Mouse (Mus musculus): ENCODE measurements around the gene A830031A19Rik. TPM values are rescaled to one million over a fixed set of nuclear protein-coding genes. Genes with fewer than 3 reads are reported as not detected.
A peak's percentile ranks its signal among the peaks of the same experiment; 100 is the strongest.

A830031A19Rik gene
- total and polyA plus RNA-seq, 3 experiments: not detected

GRCm38 (mm10) chr11:24115017-24115752 is 40.3 kb upstream of the A830031A19Rik start:
- Histone ChIP-seq H3K27ac (no peak overlapping the region), H3K36me3 (ENCODE audit: control insufficient read depth, insufficient read depth, low read length) (no peaks in the 10 kb centered on the region), H3K4me3 (no peak overlapping the region), H3K4me1 (ENCODE audit: control insufficient read depth, insufficient read depth, low read length) (peaks cover 2% of the 10 kb centered on the region; the same call in 1 of the 2 replicates), H3K9ac (ENCODE audit: low read depth, low read length) (no peak overlapping the region), H3K27me3 (ENCODE audit: control insufficient read depth, insufficient read depth, low read length) (no peaks in the 10 kb centered on the region), H3K79me2 (replicated peaks; ENCODE audit: control insufficient read depth, insufficient read depth, low read length) (no peaks in the 10 kb centered on the region)
- WGBS: 63% methylated on average over 12 of the region's 12 CpGs
- no peak for DNase-seq
- TF ChIP-seq POLR2A (IDR thresholded peaks at IDR 0.05; ENCODE audit: insufficient read depth, low read depth, low read length) (no peak), CTCF (IDR thresholded peaks at IDR 0.05) (no peak), EP300 (IDR thresholded peaks at IDR 0.05; ENCODE audit: insufficient read depth, low read depth, low read length) (no peak)
- intact Hi-C loops (cut with DNase I): no loop called here

DNA sequence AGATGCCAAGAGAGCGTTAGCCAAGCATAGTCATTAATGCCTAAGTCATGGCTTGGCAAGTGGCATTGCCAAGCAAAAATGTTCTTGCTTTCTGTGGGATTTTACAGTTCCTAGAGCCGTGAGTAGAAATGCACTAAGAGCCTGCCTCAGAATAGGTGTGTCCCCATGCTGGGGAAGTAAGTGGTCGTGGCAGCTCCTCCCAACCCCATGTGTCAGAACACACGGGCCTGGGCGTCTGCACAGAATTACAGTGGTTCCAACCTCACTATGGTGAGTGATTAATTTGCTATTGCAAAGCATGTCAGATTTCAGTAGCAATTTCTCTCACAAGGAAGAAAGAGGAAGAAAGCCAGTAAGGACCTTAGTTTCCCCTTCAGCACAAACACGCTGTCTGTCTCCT is 36.9 kb upstream of the A830031A19Rik start:
- 79% methylated on average over 6 of the region's 6 CpGs for WGBS
- no peaks in the 10 kb centered on the region for H3K36me3 ChIP-seq (ENCODE audit: control insufficient read depth, insufficient read depth, low read length)
- no peak for DNase-seq
- H3K79me2 ChIP-seq (replicated peaks; ENCODE audit: control insufficient read depth, insufficient read depth, low read length): no peaks in the 10 kb centered on the region
- no peak overlapping the region for H3K9ac ChIP-seq (ENCODE audit: low read depth, low read length)
- no peak for TF ChIP-seq EP300 (IDR thresholded peaks at IDR 0.05; ENCODE audit: insufficient read depth, low read depth, low read length)
- TF ChIP-seq POLR2A (IDR thresholded peaks at IDR 0.05; ENCODE audit: insufficient read depth, low read depth, low read length): no peak
- no peak for TF ChIP-seq CTCF (IDR thresholded peaks at IDR 0.05)
- no peak overlapping the region for H3K27ac ChIP-seq
- H3K4me3 ChIP-seq: no peak overlapping the region
- H3K4me1 ChIP-seq (ENCODE audit: control insufficient read depth, insufficient read depth, low read length): peaks cover 4% of the 10 kb centered on the region; the same call in 1 of the 2 replicates
- intact Hi-C loops (cut with DNase I): no loop called here
- no peaks in the 10 kb centered on the region for H3K27me3 ChIP-seq (ENCODE audit: control insufficient read depth, insufficient read depth, low read length)

DNA sequence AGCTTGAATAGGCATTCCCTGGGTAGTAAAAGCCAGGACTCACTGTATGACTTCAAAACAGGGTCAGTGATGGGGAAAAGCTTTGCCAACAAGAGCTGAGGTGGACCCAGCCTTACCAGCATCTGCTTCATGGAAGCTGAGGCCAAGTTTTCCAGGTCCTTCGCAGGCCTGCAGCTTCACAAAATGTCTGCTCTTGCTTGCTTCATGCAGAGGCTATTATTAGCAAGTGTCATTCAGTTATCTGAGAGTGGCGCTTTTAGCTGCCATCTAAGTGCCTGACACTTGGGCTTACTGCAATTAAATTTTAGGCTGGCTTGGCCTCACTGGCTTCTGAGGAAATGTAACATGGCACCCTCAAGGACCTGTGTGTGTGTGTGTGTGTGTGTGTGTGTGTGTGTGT is 35.3 kb upstream of the A830031A19Rik start:
- Histone ChIP-seq H3K27ac (peak overlapping the region; percentile 47; the same call in 1 of the 2 replicates), H3K4me1 (ENCODE audit: control insufficient read depth, insufficient read depth, low read length) (peaks cover 4% of the 10 kb centered on the region; the same call in 1 of the 2 replicates), H3K9ac (ENCODE audit: low read depth, low read length) (no peak overlapping the region), H3K36me3 (ENCODE audit: control insufficient read depth, insufficient read depth, low read length) (no peaks in the 10 kb centered on the region), H3K79me2 (replicated peaks; ENCODE audit: control insufficient read depth, insufficient read depth, low read length) (no peaks in the 10 kb centered on the region), H3K27me3 (ENCODE audit: control insufficient read depth, insufficient read depth, low read length) (no peaks in the 10 kb centered on the region), H3K4me3 (no peak overlapping the region)
- DNase-seq: no peak
- WGBS: 49% methylated on average over 2 of the region's 2 CpGs
- TF ChIP-seq POLR2A (IDR thresholded peaks at IDR 0.05; ENCODE audit: insufficient read depth, low read depth, low read length) (no peak), CTCF (IDR thresholded peaks at IDR 0.05) (no peak), EP300 (IDR thresholded peaks at IDR 0.05; ENCODE audit: insufficient read depth, low read depth, low read length) (no peak)
- intact Hi-C loops (cut with DNase I): no loop called here

DNA sequence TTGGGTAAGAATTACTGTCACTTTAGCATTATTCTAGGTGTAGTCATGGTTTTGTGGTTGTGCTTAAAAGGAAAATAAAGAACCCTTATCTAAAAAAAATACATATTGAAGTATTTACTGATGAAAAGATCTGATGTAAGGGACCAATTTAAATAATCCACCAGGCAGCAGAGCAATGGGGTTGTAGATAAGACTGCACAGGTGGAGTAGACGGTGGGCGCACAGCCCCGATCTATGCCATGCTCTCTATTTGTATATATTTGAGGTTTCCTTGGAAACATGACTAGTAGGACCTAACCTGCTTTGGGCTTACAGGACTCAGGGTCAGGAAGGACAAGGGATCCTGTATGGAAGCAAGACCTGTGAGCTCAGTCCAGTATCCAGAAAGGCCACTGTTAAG is 34.5 kb upstream of the A830031A19Rik start:
- Histone ChIP-seq H3K36me3 (ENCODE audit: control insufficient read depth, insufficient read depth, low read length) (no peaks in the 10 kb centered on the region), H3K27ac (no peak overlapping the region), H3K79me2 (replicated peaks; ENCODE audit: control insufficient read depth, insufficient read depth, low read length) (no peaks in the 10 kb centered on the region), H3K4me3 (no peak overlapping the region), H3K4me1 (ENCODE audit: control insufficient read depth, insufficient read depth, low read length) (peaks cover 4% of the 10 kb centered on the region; the same call in 1 of the 2 replicates), H3K27me3 (ENCODE audit: control insufficient read depth, insufficient read depth, low read length) (no peaks in the 10 kb centered on the region), H3K9ac (ENCODE audit: low read depth, low read length) (no peak overlapping the region)
- no peak for DNase-seq
- TF ChIP-seq EP300 (IDR thresholded peaks at IDR 0.05; ENCODE audit: insufficient read depth, low read depth, low read length): no peak
- no peak for TF ChIP-seq CTCF (IDR thresholded peaks at IDR 0.05)
- no peak for TF ChIP-seq POLR2A (IDR thresholded peaks at IDR 0.05; ENCODE audit: insufficient read depth, low read depth, low read length)
- WGBS: 89% methylated on average over 3 of the region's 3 CpGs
- intact Hi-C loops (cut with DNase I): no loop called here

- H3K36me3 ChIP-seq (ENCODE audit: control insufficient read depth, insufficient read depth, low read length): no peaks in the 10 kb centered on the region
- H3K9ac ChIP-seq (ENCODE audit: low read depth, low read length): no peak overlapping the region
- DNase-seq: no peak
- intact Hi-C loops (cut with DNase I): no loop called here
- H3K79me2 ChIP-seq (replicated peaks; ENCODE audit: control insufficient read depth, insufficient read depth, low read length): no peaks in the 10 kb centered on the region
- no peak overlapping the region for H3K27ac ChIP-seq
- H3K4me1 ChIP-seq (ENCODE audit: control insufficient read depth, insufficient read depth, low read length): peaks cover 2% of the 10 kb centered on the region; the same call in 1 of the 2 replicates
- no peaks in the 10 kb centered on the region for H3K27me3 ChIP-seq (ENCODE audit: control insufficient read depth, insufficient read depth, low read length)
- TF ChIP-seq EP300 (IDR thresholded peaks at IDR 0.05; ENCODE audit: insufficient read depth, low read depth, low read length) (no peak), POLR2A (IDR thresholded peaks at IDR 0.05; ENCODE audit: insufficient read depth, low read depth, low read length) (no peak), CTCF (IDR thresholded peaks at IDR 0.05) (no peak)
- 44% methylated on average over 3 of the region's 3 CpGs for WGBS
- no peak overlapping the region for H3K4me3 ChIP-seq
Measured at GRCm38 (mm10) chr11:24108974-24109373, 34.1 kb upstream of the A830031A19Rik start.

- Histone ChIP-seq H3K9ac (ENCODE audit: low read depth, low read length) (no peak overlapping the region), H3K79me2 (replicated peaks; ENCODE audit: control insufficient read depth, insufficient read depth, low read length) (no peaks in the 10 kb centered on the region), H3K36me3 (ENCODE audit: control insufficient read depth, insufficient read depth, low read length) (no peaks in the 10 kb centered on the region), H3K4me1 (ENCODE audit: control insufficient read depth, insufficient read depth, low read length) (peaks cover 1% of the 10 kb centered on the region; the same call in 1 of the 2 replicates), H3K27me3 (ENCODE audit: control insufficient read depth, insufficient read depth, low read length) (no peaks in the 10 kb centered on the region), H3K27ac (no peak overlapping the region), H3K4me3 (no peak overlapping the region)
- TF ChIP-seq EP300 (IDR thresholded peaks at IDR 0.05; ENCODE audit: insufficient read depth, low read depth, low read length) (no peak), CTCF (IDR thresholded peaks at IDR 0.05) (no peak), POLR2A (IDR thresholded peaks at IDR 0.05; ENCODE audit: insufficient read depth, low read depth, low read length) (no peak)
- intact Hi-C loops (cut with DNase I): no loop called here
- DNase-seq: no peak
- 90% methylated on average over 5 of the region's 5 CpGs for WGBS
Measured at GRCm38 (mm10) chr11:24107414-24107813, 32.6 kb upstream of the A830031A19Rik start.

Data from heart, adult 2 months (tissue).